Mouse (Mus musculus) bone marrow macrophage, adult 2 months (primary cell): ENCODE data around the gene Cdc37l1. TPM values are rescaled to one million over a fixed set of nuclear protein-coding genes. Genes with fewer than 3 reads are reported as not detected.

Experiments used
- H3K27ac ChIP-seq: 2 replicates; pipeline ENCODE4 v1.5.1; 2012; ENCODE audit warnings: low read depth, low read length; ENCODE audit not compliant: insufficient read depth
- H3K4me1 ChIP-seq: 2 replicates; pipeline ENCODE4 v1.6.1; 2012; ENCODE audit warnings: low read length; ENCODE audit not compliant: control insufficient read depth, insufficient read depth
- H3K4me3 ChIP-seq: 2 replicates; pipeline ENCODE4 v1.5.1; 2012; ENCODE audit warnings: mild to moderate bottlenecking, low read length, moderate library complexity; ENCODE audit not compliant: insufficient read depth
- CTCF ChIP-seq: IDR thresholded peaks from 2 replicates; pipeline ENCODE4 v1.5.1; 2012; ENCODE audit warnings: low read depth, mild to moderate bottlenecking, low read length, moderate library complexity
- POLR2A ChIP-seq: IDR thresholded peaks from 2 replicates; pipeline ENCODE4 v1.6.1; 2012; ENCODE audit warnings: mild to moderate bottlenecking, low read depth, low read length, borderline replicate concordance
- polyA plus RNA-seq: library from polyadenylated mRNA; stranded (reverse); fragments of >200 nt; gene quantifications from 2 replicates; pipeline ENCODE4 v1.2.4, GENCODE M21; 2012; ENCODE audit not compliant: missing spikeins, insufficient read depth, insufficient read length

The Cdc37l1 gene
- polyA plus RNA-seq, 1 experiment: 30.6 TPM

DNA sequence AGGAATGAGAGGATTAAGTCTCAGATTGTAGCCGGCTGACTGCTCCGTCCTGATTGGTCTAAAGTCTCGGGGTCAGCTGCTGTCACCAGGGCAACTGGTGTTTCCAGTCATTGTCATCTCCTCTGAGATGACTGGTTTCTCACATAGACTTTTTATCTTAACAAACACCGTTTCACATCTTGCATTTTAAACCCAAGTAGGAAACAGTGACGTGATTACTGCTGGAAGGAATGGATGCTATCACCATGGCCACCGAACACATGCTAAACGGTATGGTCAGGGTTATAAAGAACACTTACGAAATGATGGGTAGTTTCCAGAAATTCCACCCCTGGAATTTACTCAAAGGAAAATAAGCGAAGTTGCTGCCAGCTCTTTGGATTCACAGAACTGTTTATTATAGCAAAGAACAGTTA lies 54.2 kb downstream of the Cdc37l1 start:
- TF ChIP-seq CTCF: no peak
- TF ChIP-seq POLR2A: no peak
- Histone ChIP-seq H3K27ac (no peak overlapping the region), H3K4me3 (no peak overlapping the region), H3K4me1 (peaks cover 5% of the 10 kb centered on the region; the same call in 1 of the 2 replicates)

DNA sequence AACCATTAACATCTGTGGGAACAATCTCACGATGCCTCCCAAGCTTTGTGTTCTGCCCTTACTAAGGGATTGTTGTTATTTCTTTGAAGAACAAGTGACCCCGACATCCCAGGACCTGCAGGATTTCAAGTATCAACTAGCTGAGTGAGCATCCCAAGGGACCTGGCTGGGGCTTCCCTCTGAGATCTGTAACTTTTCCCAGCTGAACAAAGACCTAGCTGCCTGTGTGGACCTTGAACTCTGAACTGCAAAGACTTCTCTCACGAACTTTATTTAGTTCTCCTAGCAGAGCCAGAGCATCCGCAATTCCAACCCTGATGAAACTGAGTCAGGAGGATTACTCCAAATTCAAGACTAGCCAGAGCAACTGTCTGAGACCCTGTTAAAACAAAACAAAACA lies 55.2 kb downstream of the Cdc37l1 start:
- peaks cover 5% of the 10 kb centered on the region; the same call in 1 of the 2 replicates for H3K4me1 ChIP-seq
- no peak overlapping the region for H3K27ac ChIP-seq
- TF ChIP-seq POLR2A (no peak), CTCF (no peak)
- no peak overlapping the region for H3K4me3 ChIP-seq

DNA sequence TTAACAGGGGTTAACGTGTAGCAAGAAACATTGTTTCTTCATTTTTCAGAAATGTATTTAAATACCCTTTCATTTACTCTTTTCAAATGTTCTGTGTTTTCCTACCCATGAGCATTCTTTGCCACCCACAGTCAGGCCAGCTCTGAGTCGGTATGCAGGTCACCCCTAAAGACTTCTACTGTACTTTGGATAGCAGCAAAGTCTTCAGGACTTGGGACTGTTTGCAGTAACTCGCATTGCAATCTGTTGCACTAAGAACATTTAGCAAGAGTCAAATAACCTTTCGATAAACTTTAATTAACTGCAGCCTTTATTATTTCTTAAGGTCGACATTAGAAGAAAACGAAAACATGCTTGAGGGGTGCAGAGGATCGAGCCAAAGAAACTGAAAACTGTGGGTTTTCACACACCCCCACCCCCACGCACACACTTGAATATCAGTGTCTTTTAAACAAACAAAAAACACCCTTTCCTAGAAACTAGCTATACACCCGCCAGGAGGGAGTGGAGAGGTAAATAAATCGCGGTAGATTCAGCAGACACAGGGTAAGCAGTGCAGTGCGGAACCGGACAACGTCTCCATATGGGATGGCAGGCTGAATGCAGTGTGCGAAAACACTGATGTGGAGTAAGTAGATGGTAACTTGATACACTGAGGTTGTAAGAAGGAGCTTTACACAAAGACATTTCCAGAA lies 56.0 kb downstream of the Cdc37l1 start:
- TF ChIP-seq CTCF (no peak), POLR2A (no peak)
- H3K27ac ChIP-seq: no peak overlapping the region
- peaks cover 5% of the 10 kb centered on the region; the same call in 1 of the 2 replicates for H3K4me1 ChIP-seq
- H3K4me3 ChIP-seq: 0 out of 2 replicates have a peak overlapping the region, but pooled peaks have one; percentile 3

DNA sequence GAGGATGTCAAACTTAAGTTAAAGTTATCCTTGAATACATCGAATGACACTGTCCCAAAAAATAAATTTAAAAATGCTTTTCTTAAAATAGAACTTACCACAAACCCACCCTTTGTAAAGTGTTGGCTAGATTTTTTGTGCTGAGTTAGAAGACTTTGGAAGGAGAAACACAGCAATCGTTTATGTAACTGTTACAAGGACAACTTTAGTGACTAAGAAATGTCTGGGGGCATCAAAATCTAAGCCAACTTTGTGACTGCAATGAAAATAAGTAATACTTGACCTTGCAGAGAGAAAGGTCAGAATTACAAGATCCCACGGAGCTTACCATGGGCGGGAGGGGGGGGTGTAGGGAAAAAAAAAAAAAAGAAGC lies 56.8 kb downstream of the Cdc37l1 start:
- TF ChIP-seq POLR2A (no peak), CTCF (no peak)
- Histone ChIP-seq H3K4me1 (peaks cover 5% of the 10 kb centered on the region; the same call in 1 of the 2 replicates), H3K27ac (no peak overlapping the region), H3K4me3 (peak overlapping the region; percentile 80)

DNA sequence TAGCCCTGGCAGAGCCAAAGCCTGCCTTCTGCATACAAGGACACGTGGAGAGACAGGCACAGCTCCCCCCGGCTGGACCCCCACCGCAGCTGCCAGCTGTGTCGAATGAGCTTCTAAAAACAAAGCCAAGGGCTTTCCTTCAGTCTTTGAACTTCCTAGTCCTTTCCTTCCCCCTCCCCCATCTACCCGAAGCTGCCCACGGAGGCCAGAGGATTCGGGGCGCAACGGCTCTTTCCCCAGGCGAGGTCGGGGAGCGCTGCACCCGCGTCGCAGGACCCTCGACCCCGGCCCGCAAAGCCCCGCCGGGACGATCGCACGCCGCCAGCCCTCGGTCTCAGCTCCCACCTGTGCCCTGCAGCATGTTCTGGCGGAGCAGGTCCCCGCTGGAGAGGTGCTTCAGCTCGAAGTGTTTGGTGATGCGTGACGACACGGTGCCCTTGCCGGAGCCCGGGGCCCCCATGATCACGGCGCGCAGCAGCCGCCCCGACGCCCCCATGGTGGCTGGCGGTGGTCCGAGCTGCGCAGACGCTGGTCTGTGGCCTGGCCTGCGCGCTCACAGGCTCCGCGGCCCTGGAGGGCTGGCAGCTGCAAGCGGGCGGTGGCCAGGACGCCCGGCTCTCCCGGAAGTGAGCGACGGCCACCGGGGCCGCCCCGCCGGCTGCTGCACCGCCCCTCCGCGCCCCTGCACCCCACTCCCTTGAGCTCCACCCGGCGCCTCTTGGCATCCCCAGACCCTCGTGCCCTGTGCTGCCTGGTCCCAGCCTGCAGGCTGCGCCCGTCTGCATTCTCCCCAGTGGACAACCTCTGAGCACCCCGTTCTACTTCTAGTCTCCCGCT lies 57.4 kb downstream of the Cdc37l1 start, which contains the start of gene Ak3:
TSS of gene Ak3 (minus strand) at position 628 of the 837 bp plus-strand sequence.
- Histone ChIP-seq H3K4me1 (peaks cover 5% of the 10 kb centered on the region; the same call in 1 of the 2 replicates), H3K27ac (peak within 1 kb of the TSS; percentile 17), H3K4me3 (peak within 1 kb of the TSS; percentile 80)
- no peak for TF ChIP-seq CTCF
- no peak; the same call in 1 of the 2 replicates for TF ChIP-seq POLR2A

DNA sequence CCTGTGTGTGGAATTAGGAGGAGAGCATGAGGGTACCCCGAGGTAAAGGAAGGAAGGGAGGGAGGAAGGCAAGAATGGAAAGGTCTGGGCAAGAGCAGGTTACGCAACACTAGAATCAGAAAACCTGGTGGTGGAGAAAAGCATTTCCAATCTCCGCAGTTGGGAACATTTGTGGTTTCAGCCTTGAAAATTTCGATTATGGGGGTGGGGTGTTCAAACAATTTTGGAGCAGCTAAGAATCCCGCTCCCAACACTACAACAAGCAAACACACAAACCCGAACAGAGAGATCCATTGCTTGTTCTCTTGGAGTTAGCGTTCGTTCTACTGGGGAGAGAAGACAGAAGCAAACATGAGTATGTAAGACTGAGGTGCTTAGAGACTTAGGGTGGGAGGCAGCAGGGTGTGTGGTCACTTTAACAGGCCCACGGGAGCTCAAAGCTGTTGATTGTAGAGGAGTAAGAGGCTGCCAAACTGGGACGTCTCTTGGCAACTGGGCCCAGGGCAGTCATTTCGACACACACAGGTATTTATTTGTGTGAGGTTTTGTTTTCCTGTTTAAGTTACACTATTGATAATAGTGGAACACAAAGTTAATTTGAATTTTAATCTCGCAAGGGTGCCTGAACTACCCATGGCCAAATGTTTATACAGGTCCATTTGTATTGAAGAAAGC lies 59.4 kb downstream of the Cdc37l1 start:
- Histone ChIP-seq H3K4me1 (peaks cover 5% of the 10 kb centered on the region; the same call in 1 of the 2 replicates), H3K4me3 (no peak overlapping the region), H3K27ac (no peak overlapping the region)
- TF ChIP-seq CTCF (no peak), POLR2A (no peak)

DNA sequence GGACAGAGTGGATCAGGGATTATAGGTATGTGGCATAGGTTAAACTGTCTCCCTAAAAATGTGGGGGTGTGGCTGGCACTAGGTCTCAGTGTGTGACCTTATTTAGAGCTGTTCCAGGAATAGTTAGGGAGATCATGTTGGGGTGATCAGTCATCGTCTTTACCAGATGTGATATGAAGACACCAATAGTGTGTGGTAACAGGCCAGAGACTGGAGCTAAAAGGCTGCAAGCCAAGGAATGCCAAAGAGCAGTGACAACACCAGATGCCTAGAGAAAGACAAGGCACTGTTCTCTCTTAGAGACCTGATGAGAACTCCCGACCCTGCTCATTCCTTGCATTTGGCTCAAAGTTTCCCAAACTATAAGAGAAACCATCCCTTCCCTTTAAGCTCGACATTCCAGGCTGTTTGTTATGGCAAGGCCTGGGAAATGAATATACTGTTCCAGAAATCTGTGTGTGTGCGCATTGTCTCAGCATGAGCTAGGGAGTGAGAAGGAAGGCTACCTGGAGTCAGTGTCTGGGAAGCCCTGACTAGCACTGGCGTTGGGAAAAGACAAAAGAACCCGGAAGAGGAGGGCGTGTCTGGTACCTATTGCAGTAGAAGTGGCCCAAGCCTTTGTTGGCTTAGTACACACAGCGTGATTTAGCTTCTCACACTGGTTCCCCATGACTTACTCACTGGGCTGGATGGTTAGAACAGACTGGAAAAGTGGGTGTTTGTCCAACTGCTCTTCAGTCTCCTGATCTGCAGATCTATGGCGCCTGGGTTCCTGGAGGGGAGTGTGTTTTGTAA lies 60.2 kb downstream of the Cdc37l1 start:
- TF ChIP-seq POLR2A (no peak), CTCF (no peak)
- no peak overlapping the region for H3K4me3 ChIP-seq
- peaks cover 5% of the 10 kb centered on the region; the same call in 1 of the 2 replicates for H3K4me1 ChIP-seq
- H3K27ac ChIP-seq: no peak overlapping the region

DNA sequence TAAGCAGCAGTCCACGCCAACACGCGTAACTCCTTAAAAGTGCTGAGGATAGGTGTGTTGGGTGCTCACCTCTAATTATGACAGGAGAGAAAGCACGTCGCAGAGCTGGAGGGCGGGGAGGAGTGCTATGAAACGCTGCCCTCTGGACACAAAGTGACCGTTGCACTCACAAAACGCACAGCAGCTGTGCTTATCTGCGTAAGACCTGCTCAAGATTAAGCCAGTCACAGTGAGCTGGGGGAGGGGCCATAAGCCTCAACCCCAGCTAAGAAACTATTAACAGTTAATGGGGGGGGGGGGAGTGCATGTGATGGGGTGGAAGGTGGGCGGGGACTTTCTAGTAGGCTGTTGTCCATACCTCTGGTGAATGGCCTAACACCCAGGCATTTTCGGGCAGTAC lies 62.6 kb downstream of the Cdc37l1 start:
- Histone ChIP-seq H3K4me3 (no peak overlapping the region), H3K4me1 (peaks cover 2% of the 10 kb centered on the region; the same call in 1 of the 2 replicates), H3K27ac (no peak overlapping the region)
- no peak for TF ChIP-seq CTCF
- no peak for TF ChIP-seq POLR2A

DNA sequence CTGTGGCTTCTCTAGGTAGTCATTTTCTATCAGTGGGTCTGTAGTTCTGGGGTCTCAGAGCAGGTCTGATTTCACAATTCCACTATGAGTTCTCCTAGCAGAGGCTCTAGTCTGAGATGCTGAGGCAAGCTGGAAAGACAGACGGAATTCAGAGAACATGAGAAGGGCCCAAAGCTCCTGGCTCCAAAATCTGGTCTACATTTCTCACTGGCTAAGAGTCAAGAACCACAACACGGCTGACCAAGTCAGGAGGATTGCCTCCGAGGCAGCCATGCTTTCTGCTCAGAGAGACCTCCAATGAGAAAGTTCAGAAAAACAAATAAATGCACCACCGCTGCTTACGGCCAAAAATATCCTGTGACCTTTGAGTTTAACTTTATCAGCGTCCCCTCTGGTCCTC lies 64.4 kb downstream of the Cdc37l1 start:
- Histone ChIP-seq H3K27ac (no peak overlapping the region), H3K4me3 (no peak overlapping the region), H3K4me1 (no peaks in the 10 kb centered on the region)
- TF ChIP-seq POLR2A (no peak), CTCF (no peak)
